Mouse (Mus musculus) cerebellum, adult (tissue): ENCODE measurements around the gene Hoxa5.

Experiments used
- ATAC-seq: cut with Nextera tagmentation; 2 replicates; pipeline ENCODE4 v1.9.2; 2017; ENCODE audit warnings: mild to moderate bottlenecking, moderate library complexity, mixed read lengths; ENCODE audit not compliant: insufficient number of reproducible peaks, low FRiP score, low TSS enrichment

The Hoxa5 gene

GRCm38 (mm10) chr6:52180726-52181125 is 23.7 kb downstream of the Hoxa5 start:
- ATAC-seq, result no peak

- no peak for ATAC-seq
These were observed 24.1 kb downstream of the Hoxa5 start for GRCm38 (mm10) chr6:52180213-52180710.

- no peak for ATAC-seq
These were observed 24.7 kb downstream of the Hoxa5 start for GRCm38 (mm10) chr6:52179690-52180089.

- no peak for ATAC-seq
These were observed 25.3 kb downstream of the Hoxa5 start for GRCm38 (mm10) chr6:52178918-52179665.

GRCm38 (mm10) chr6:52177806-52178205 is 26.6 kb downstream of the Hoxa5 start:
- ATAC-seq, result no peak

- no peak for ATAC-seq
These were observed 27.2 kb downstream of the Hoxa5 start, which contains the start of gene 5730596B20Rik for GRCm38 (mm10) chr6:52177061-52177735. Gene 5730596B20Rik, plus strand, starts transcription at chr6:52177498.

GRCm38 (mm10) chr6:52176391-52176790 is 28.0 kb downstream of the Hoxa5 start:
- no peak for ATAC-seq

- ATAC-seq, result no peak
These were observed 28.5 kb downstream of the Hoxa5 start for GRCm38 (mm10) chr6:52175864-52176263.

- no peak for ATAC-seq
These were observed 29.2 kb downstream of the Hoxa5 start for GRCm38 (mm10) chr6:52174968-52175751.

- ATAC-seq, result no peak
These were observed 30.7 kb downstream of the Hoxa5 start for GRCm38 (mm10) chr6:52173648-52174047.

- no peak for ATAC-seq
These were observed 31.9 kb downstream of the Hoxa5 start for GRCm38 (mm10) chr6:52172501-52172900.

GRCm38 (mm10) chr6:52171938-52172337 is 32.4 kb downstream of the Hoxa5 start:
- ATAC-seq, result no peak

- no peak for ATAC-seq
These were observed 33.1 kb downstream of the Hoxa5 start for GRCm38 (mm10) chr6:52171331-52171730.

- ATAC-seq, result no peak
These were observed 33.5 kb downstream of the Hoxa5 start for GRCm38 (mm10) chr6:52170898-52171223.

GRCm38 (mm10) chr6:52170166-52170897 is 34.1 kb downstream of the Hoxa5 start:
- ATAC-seq, result no peak

- ATAC-seq, result no peak
These were observed 34.8 kb downstream of the Hoxa5 start for GRCm38 (mm10) chr6:52169499-52170165.

GRCm38 (mm10) chr6:52168191-52169055 is 36.0 kb downstream of the Hoxa5 start:
- no peak for ATAC-seq

GRCm38 (mm10) chr6:52167736-52168161 is 36.6 kb downstream of the Hoxa5 start:
- ATAC-seq, result no peak

- ATAC-seq, result no peak
These were observed 37.2 kb downstream of the Hoxa5 start for GRCm38 (mm10) chr6:52167176-52167575.
